Mouse (Mus musculus) liver, postnatal 0 days (tissue): ENCODE measurements around the gene Cpeb2. TPM values are rescaled to one million over a fixed set of nuclear protein-coding genes. Genes with fewer than 3 reads are reported as not detected.

Source experiments
- ATAC-seq: fragments of 200-750 bp; cut with Nextera tagmentation; 2 replicates; pipeline ENCODE4 v1.8.0; 2017; ENCODE audit warnings: mild to moderate bottlenecking, moderate library complexity
- DNase-seq: peaks from one replicate; pipeline ENCODE4 v3.0.0-alpha.2; 2016
- H3K27ac ChIP-seq: fragments of 300-500 bp; sonication (generic); 2 replicates; pipeline ENCODE4 v1.5.1; 2014; ENCODE audit warnings: antibody characterized with exemption, moderate library complexity, mild to moderate bottlenecking, low read depth
- H3K27me3 ChIP-seq: fragments of 300-500 bp; sonication (generic); 2 replicates; pipeline ENCODE4 v1.6.1; 2014; ENCODE audit warnings: low read length, control low read depth, mixed read lengths; ENCODE audit not compliant: insufficient read depth
- H3K36me3 ChIP-seq: fragments of 300-500 bp; sonication (generic); replicated peaks from 2 replicates; pipeline ENCODE4 v1.6.1; 2014; ENCODE audit warnings: mild to moderate bottlenecking, control low read depth, low read length, moderate library complexity, mixed read lengths; ENCODE audit not compliant: insufficient read depth
- H3K4me1 ChIP-seq: fragments of 300-500 bp; sonication (generic); 2 replicates; pipeline ENCODE4 v1.6.1; 2014; ENCODE audit warnings: antibody characterized with exemption, mild to moderate bottlenecking, control low read depth; ENCODE audit not compliant: insufficient read depth
- H3K4me2 ChIP-seq: fragments of 300-500 bp; sonication (generic); 2 replicates; pipeline ENCODE4 v1.6.1; 2014; ENCODE audit warnings: low read depth, mild to moderate bottlenecking, low read length, moderate library complexity, mixed read lengths
- H3K4me3 ChIP-seq: fragments of 300-500 bp; sonication (generic); 2 replicates; pipeline ENCODE4 v1.5.1; 2014; ENCODE audit warnings: low read depth, low read length
- H3K9ac ChIP-seq: fragments of 300-500 bp; sonication (generic); replicated peaks from 2 replicates; pipeline ENCODE4 v1.6.1; 2014; ENCODE audit warnings: mild to moderate bottlenecking, moderate library complexity
- H3K9me3 ChIP-seq: fragments of 300-500 bp; sonication (generic); 2 replicates; pipeline ENCODE4 v1.6.1; 2016; ENCODE audit warnings: mild to moderate bottlenecking, control low read depth, low read length, mixed read lengths
- CTCF ChIP-seq: sonication (generic); IDR thresholded peaks from 2 replicates; pipeline ENCODE4 v1.5.1; 2016; ENCODE audit warnings: antibody characterized with exemption, low read depth
- EP300 ChIP-seq: IDR thresholded peaks from 2 replicates; pipeline ENCODE4 v1.6.1; 2016; ENCODE audit warnings: antibody characterized with exemption, low read depth, mild to moderate bottlenecking
- WGBS: fragments of 180-500 bp; shearing (Covaris S2); extraction: QIAGEN DNeasy Blood & Tissue Kit; methylation state at CpG from one replicate; pipeline ENCODE4 v1.1.7; 2014; ENCODE audit not compliant: insufficient replicate concordance; 5-methylcytosine and 5-hydroxymethylcytosine counted together
- polyA plus RNA-seq: library from polyadenylated mRNA; unstranded; fragments of >200 nt; fragmentation: Nextera tagmentation; extraction: Ambion mirVana; gene quantifications from 2 replicates; pipeline ENCODE4 v1.2.1, GENCODE M21; 2015

Gene Cpeb2
- polyA plus RNA-seq, 1 experiment from 2014 or later, result 3.2 TPM

DNA sequence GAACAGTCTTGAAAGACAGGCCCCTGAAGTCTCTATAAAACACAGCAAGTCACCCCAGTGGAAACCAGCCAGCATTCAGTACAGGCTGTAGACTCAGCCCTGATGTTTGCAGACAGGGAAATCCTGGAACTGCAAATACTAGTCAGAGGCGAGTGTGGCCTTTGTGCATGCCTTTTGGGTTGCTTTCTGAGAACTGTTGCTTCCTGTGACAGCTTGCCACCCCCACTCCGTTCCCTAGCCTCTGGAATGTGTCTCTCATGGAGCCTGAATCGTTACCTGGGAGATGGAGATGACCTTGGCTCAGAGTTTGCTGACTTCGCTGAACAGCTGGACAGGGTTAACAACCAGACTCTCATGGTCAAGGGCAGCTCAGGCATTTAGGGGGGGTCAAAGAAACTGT, 77.0 kb downstream of the Cpeb2 start:
- ATAC-seq, result peak; percentile 65

GRCm38 (mm10) chr5:43324311-43324862, 91.4 kb downstream of the Cpeb2 start:
- ATAC-seq, result no peak
- peaks cover 8% of the 10 kb centered on the region; the same call in 1 of the 2 replicates for H3K4me1 ChIP-seq
- no peak for TF ChIP-seq EP300
- no peak for TF ChIP-seq CTCF
- no peak overlapping the region for H3K9ac ChIP-seq
- no peak overlapping the region for H3K4me3 ChIP-seq
- no peak for DNase-seq
- H3K4me2 ChIP-seq, result no peak overlapping the region
- no peaks in the 10 kb centered on the region for H3K27me3 ChIP-seq
- no peaks in the 10 kb centered on the region for H3K36me3 ChIP-seq
- no peaks in the 10 kb centered on the region for H3K9me3 ChIP-seq
- H3K27ac ChIP-seq, result no peak overlapping the region
- WGBS, result 81% methylated on average over 3 of the region's 3 CpGs

More for the DNA sequence above, 77.0 kb downstream of the Cpeb2 start:
- no peaks in the 10 kb centered on the region for H3K9me3 ChIP-seq
- TF ChIP-seq EP300 (no peak), CTCF (no peak)
- peak; percentile 17 for DNase-seq
- H3K27me3 ChIP-seq, result no peaks in the 10 kb centered on the region
- H3K9ac ChIP-seq, result no peak overlapping the region
- no peak overlapping the region for H3K4me2 ChIP-seq
- no peaks in the 10 kb centered on the region for H3K4me1 ChIP-seq
- no peak overlapping the region for H3K4me3 ChIP-seq
- WGBS, result 35% methylated on average over 4 of the region's 4 CpGs
- H3K27ac ChIP-seq, result no peak overlapping the region
- no peaks in the 10 kb centered on the region for H3K36me3 ChIP-seq

GRCm38 (mm10) chr5:43325561-43325960, 92.6 kb downstream of the Cpeb2 start:
- no peak overlapping the region for H3K27ac ChIP-seq
- TF ChIP-seq EP300, result no peak
- no peak for TF ChIP-seq CTCF
- H3K9me3 ChIP-seq, result no peaks in the 10 kb centered on the region
- WGBS, result 66% methylated on average over 4 of the region's 4 CpGs
- ATAC-seq, result no peak
- no peak overlapping the region for H3K4me3 ChIP-seq
- H3K27me3 ChIP-seq, result no peaks in the 10 kb centered on the region
- no peak for DNase-seq
- no peak overlapping the region for H3K9ac ChIP-seq
- H3K4me2 ChIP-seq, result no peak overlapping the region
- H3K4me1 ChIP-seq, result peaks cover 8% of the 10 kb centered on the region; the same call in 1 of the 2 replicates
- no peaks in the 10 kb centered on the region for H3K36me3 ChIP-seq

DNA sequence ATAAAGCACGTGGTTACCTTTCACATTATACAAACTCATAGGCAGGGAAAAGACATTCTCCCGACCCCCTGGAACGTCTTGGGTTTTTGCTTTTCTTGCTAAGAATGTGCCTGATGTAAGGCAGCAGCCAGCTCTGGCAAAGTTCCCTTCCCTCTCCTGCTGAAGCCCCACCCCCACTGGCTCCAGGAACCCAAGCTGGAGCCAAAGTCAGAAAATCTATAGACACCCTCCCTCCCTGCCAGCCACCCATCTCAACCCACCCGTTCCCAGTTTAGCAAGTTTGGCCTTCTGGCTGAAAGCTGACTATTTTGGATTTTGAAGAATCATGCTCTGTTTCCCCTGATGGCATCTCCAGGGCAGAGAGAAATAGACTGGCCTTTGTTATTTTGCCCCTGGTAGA, 95.6 kb downstream of the Cpeb2 start:
- Histone ChIP-seq H3K9ac (no peak overlapping the region), H3K27ac (no peak overlapping the region), H3K9me3 (no peaks in the 10 kb centered on the region), H3K36me3 (no peaks in the 10 kb centered on the region), H3K27me3 (no peaks in the 10 kb centered on the region), H3K4me2 (no peak overlapping the region), H3K4me1 (peaks cover 8% of the 10 kb centered on the region; the same call in 1 of the 2 replicates), H3K4me3 (no peak overlapping the region)
- no peak for ATAC-seq
- TF ChIP-seq EP300 (no peak), CTCF (no peak)
- DNase-seq, result peak; percentile 26
- 44% methylated on average over 4 of the region's 4 CpGs for WGBS

GRCm38 (mm10) chr5:43330260-43330659, 97.3 kb downstream of the Cpeb2 start:
- Histone ChIP-seq H3K27ac (no peak overlapping the region), H3K4me2 (no peak overlapping the region), H3K9me3 (no peaks in the 10 kb centered on the region), H3K27me3 (no peaks in the 10 kb centered on the region), H3K36me3 (no peaks in the 10 kb centered on the region), H3K4me3 (no peak overlapping the region), H3K4me1 (peaks cover 8% of the 10 kb centered on the region; the same call in 1 of the 2 replicates), H3K9ac (no peak overlapping the region)
- DNase-seq, result no peak
- ATAC-seq, result no peak
- TF ChIP-seq EP300 (no peak), CTCF (no peak)
- WGBS, result 75% methylated on average over 3 of the region's 3 CpGs

- Histone ChIP-seq H3K27me3 (no peaks in the 10 kb centered on the region), H3K9me3 (no peaks in the 10 kb centered on the region), H3K4me1 (no peaks in the 10 kb centered on the region), H3K4me2 (no peak overlapping the region), H3K27ac (peak overlapping the region; percentile 51; the same call in 1 of the 2 replicates), H3K9ac (no peak overlapping the region), H3K4me3 (no peak overlapping the region), H3K36me3 (no peaks in the 10 kb centered on the region)
- peak; percentile 83 for ATAC-seq
- no peak for TF ChIP-seq CTCF
- no peak for TF ChIP-seq EP300
- DNase-seq, result no peak
- 60% methylated on average over 2 of the region's 2 CpGs for WGBS
These were observed 101.5 kb downstream of the Cpeb2 start for GRCm38 (mm10) chr5:43334469-43334868.
